Mouse (Mus musculus): ENCODE results near the gene Pik3cb.
A peak's percentile ranks its signal among the peaks of the same experiment; 100 is the strongest.

Pik3cb gene

GRCm38 (mm10) chr9:99140063-99140882, at the start of gene Pik3cb:
Pik3cb (minus strand) TSS chr9:99140621.
- peak; percentile 95 to 97 for DNase-seq (ENCODE audit: low spot score in 2 of 2)

- no peak for DNase-seq (ENCODE audit: low spot score in 2 of 2)
These were observed 42.7 kb upstream of the Pik3cb start for GRCm38 (mm10) chr9:99183043-99183670.

- no peak for DNase-seq (ENCODE audit: low spot score in 2 of 2)
These were observed 41.7 kb upstream of the Pik3cb start for GRCm38 (mm10) chr9:99182121-99182520.

- DNase-seq (ENCODE audit: low spot score in 2 of 2), result no peak
These were observed 39.9 kb upstream of the Pik3cb start for GRCm38 (mm10) chr9:99180272-99180671.

- DNase-seq (ENCODE audit: low spot score in 2 of 2), result no peak
These were observed 38.3 kb upstream of the Pik3cb start for GRCm38 (mm10) chr9:99178736-99179135.

- DNase-seq (ENCODE audit: low spot score in 2 of 2), result no peak
These were observed 35.4 kb upstream of the Pik3cb start for GRCm38 (mm10) chr9:99175774-99176173.

GRCm38 (mm10) chr9:99172811-99173210, 32.4 kb upstream of the Pik3cb start:
- no peak for DNase-seq (ENCODE audit: low spot score in 2 of 2)

- DNase-seq (ENCODE audit: low spot score in 2 of 2), result peak in 1 of 2 experiments; percentile 44
These were observed 30.8 kb upstream of the Pik3cb start for GRCm38 (mm10) chr9:99171186-99171585.

GRCm38 (mm10) chr9:99169029-99169428, 28.6 kb upstream of the Pik3cb start:
- DNase-seq (ENCODE audit: low spot score in 2 of 2), result no peak

- peak; percentile 61 to 62 for DNase-seq (ENCODE audit: low spot score in 2 of 2)
These were observed 26.5 kb upstream of the Pik3cb start for GRCm38 (mm10) chr9:99166946-99167345.

GRCm38 (mm10) chr9:99165956-99166355, 25.5 kb upstream of the Pik3cb start:
- DNase-seq (ENCODE audit: low spot score in 2 of 2), result no peak

- peak in 1 of 2 experiments; percentile 44 for DNase-seq (ENCODE audit: low spot score in 2 of 2)
These were observed 24.3 kb upstream of the Pik3cb start for GRCm38 (mm10) chr9:99164664-99165226.

GRCm38 (mm10) chr9:99164148-99164503, 23.7 kb upstream of the Pik3cb start:
- DNase-seq (ENCODE audit: low spot score in 2 of 2), result no peak

GRCm38 (mm10) chr9:99163420-99164147, 23.2 kb upstream of the Pik3cb start:
- DNase-seq (ENCODE audit: low spot score in 2 of 2), result no peak

GRCm38 (mm10) chr9:99162839-99163238, 22.4 kb upstream of the Pik3cb start:
- no peak for DNase-seq (ENCODE audit: low spot score in 2 of 2)

GRCm38 (mm10) chr9:99160780-99161179, 20.4 kb upstream of the Pik3cb start:
- DNase-seq (ENCODE audit: low spot score in 2 of 2), result no peak

- no peak for DNase-seq (ENCODE audit: low spot score in 2 of 2)
These were observed 19.5 kb upstream of the Pik3cb start for GRCm38 (mm10) chr9:99159932-99160331.

- no peak for DNase-seq (ENCODE audit: low spot score in 2 of 2)
These were observed 18.3 kb upstream of the Pik3cb start for GRCm38 (mm10) chr9:99158708-99159107.

GRCm38 (mm10) chr9:99158203-99158632, 17.8 kb upstream of the Pik3cb start:
- no peak for DNase-seq (ENCODE audit: low spot score in 2 of 2)

GRCm38 (mm10) chr9:99153655-99154054, 13.2 kb upstream of the Pik3cb start:
- peak in 1 of 2 experiments; percentile 22 for DNase-seq (ENCODE audit: low spot score in 2 of 2)

- DNase-seq (ENCODE audit: low spot score in 2 of 2), result no peak
These were observed 12.5 kb upstream of the Pik3cb start for GRCm38 (mm10) chr9:99152699-99153490.

All from urinary bladder, postnatal 36 days (tissue).